Comparison of ENCODE assay signal across 10 mouse cellular contexts in the genomic region with DNA sequence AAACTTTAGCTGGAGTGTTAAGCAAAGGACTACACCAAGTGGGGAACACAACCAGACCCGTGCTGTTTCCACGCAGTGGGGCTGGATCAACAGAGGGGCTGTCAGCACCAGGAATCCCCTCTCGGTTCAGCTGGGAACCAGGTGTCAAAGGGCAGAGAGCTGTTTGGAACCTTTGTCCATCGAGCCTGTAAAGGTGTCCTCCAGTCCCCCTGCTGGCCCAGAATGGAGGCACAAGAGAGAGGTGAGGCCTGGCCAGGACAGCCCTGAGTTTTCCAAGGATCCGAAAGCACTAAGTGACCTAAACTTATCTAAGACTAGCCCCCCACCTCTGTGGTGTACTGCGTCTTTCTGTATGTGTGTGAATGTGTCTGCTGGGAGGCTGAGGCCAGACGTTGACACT. TPM values are rescaled to one million over a fixed set of nuclear protein-coding genes. Genes with fewer than 3 reads are reported as not detected.
DNase-seq lines count a peak whose midpoint lies in the region; ATAC-seq and TF ChIP-seq lines count a peak whose summit lies in the region.
"Had no signal": no experiment of that assay in that cellular context is flagged by ENCODE, and none has a peak within 500 bp of the region (broad histone marks: within the 10 kb centered on the region; RNA-seq: fewer than 3 reads in every experiment).

No protein-coding gene starts in this region.

- no peak for ATAC-seq in kidney, embryonic 16.5 days (ENCODE audit: low FRiP score, low TSS enrichment)
- ATAC-seq in inflammation-experienced regulatory T-cells, adult 6 months, result no peak

- no peak for TF ChIP-seq EP300 in CH12.LX (IDR thresholded peaks at IDR 0.05; ENCODE audit: low read length)

- H3K27me3 ChIP-seq in kidney, embryonic 16.5 days (ENCODE audit: insufficient read depth, low read length), result no peaks in the 10 kb centered on the region
- H3K27me3 ChIP-seq in CH12.LX (replicated peaks), result no peaks in the 10 kb centered on the region
- H3K27me3 ChIP-seq: liver, embryonic 13.5 days; stomach, embryonic 15.5 days had no signal

- no peak for TF ChIP-seq POLR2A in CH12.LX (IDR thresholded peaks at IDR 0.05; ENCODE audit: low read depth, low read length)

- peak; percentile 25 to 65; a peak in 3 of 4 replicates for TF ChIP-seq CTCF in CH12.LX (conservative IDR thresholded peaks at IDR 0.05 in 1 of 2, IDR thresholded peaks at IDR 0.05 in 1 of 2; ENCODE audit: low read depth in 2 of 2, low read length in 2 of 2)

- peak; percentile 65 for DNase-seq in kidney, adult 11 months
- DNase-seq in CH12.LX (ENCODE audit: extremely low read depth) (no peak), R1 (ENCODE audit: low read depth, low spot score) (peak; percentile 52)
- peak; percentile 81 to 88 for DNase-seq in kidney, postnatal 25 days
- no peak for DNase-seq in left cerebral cortex, adult 9 months (ENCODE audit: low spot score in 2 of 2)
- no peak for DNase-seq in gastrocnemius, postnatal 25 days
- DNase-seq: liver, embryonic 13.5 days had no signal

- no peaks in the 10 kb centered on the region for H3K79me2 ChIP-seq in CH12.LX (replicated peaks; ENCODE audit: control insufficient read depth, extremely low read depth, insufficient read depth, poor library complexity, severe bottlenecking)

- H3K4me2 ChIP-seq in kidney, embryonic 16.5 days (replicated peaks; ENCODE audit: low read depth, low read length), result no peak overlapping the region
- no peak overlapping the region for H3K4me2 ChIP-seq in CH12.LX (ENCODE audit: insufficient read depth, low read depth, poor library complexity, severe bottlenecking)
- H3K4me2 ChIP-seq: liver, embryonic 13.5 days; stomach, embryonic 15.5 days had no signal

- H3K4me3 ChIP-seq in kidney, embryonic 16.5 days (ENCODE audit: low read length), result no peak overlapping the region
- no peak overlapping the region for H3K4me3 ChIP-seq in CH12.LX (replicated peaks in 1 of 3; ENCODE audit: low read depth in 2 of 3, low read length in 2 of 3, poor library complexity in 1 of 3)
- H3K4me3 ChIP-seq: liver, embryonic 13.5 days; stomach, embryonic 15.5 days had no signal

- no peak overlapping the region for H3K27ac ChIP-seq in kidney, embryonic 16.5 days (ENCODE audit: low read length)
- no peak overlapping the region for H3K27ac ChIP-seq in CH12.LX (ENCODE audit: insufficient read depth, low read depth)
- H3K27ac ChIP-seq: liver, embryonic 13.5 days; stomach, embryonic 15.5 days had no signal

- H3K9ac ChIP-seq in kidney, embryonic 16.5 days (replicated peaks; ENCODE audit: low read length), result no peak overlapping the region
- H3K9ac ChIP-seq in CH12.LX (ENCODE audit: insufficient read depth, low read depth), result no peak overlapping the region
- H3K9ac ChIP-seq: liver, embryonic 13.5 days; stomach, embryonic 15.5 days had no signal

- peaks cover 18% of the 10 kb centered on the region for H3K4me1 ChIP-seq in kidney, embryonic 16.5 days (ENCODE audit: insufficient read depth, low read length)
- peaks cover 35 to 82% of the 10 kb centered on the region in 2 experiments for H3K4me1 ChIP-seq in CH12.LX (ENCODE audit: control insufficient read depth in 1 of 2, insufficient read depth in 2 of 2)

- no peaks in the 10 kb centered on the region for H3K36me3 ChIP-seq in kidney, embryonic 16.5 days (ENCODE audit: insufficient read depth, low read length)
- peaks cover 0 to 20% of the 10 kb centered on the region in 2 experiments for H3K36me3 ChIP-seq in CH12.LX (replicated peaks in 1 of 2; ENCODE audit: control insufficient read depth in 1 of 2, insufficient read depth in 1 of 2, low read length in 1 of 2)
- H3K36me3 ChIP-seq: liver, embryonic 13.5 days; stomach, embryonic 15.5 days had no signal

- H3K9me3 ChIP-seq in kidney, embryonic 16.5 days (ENCODE audit: low read length), result no peaks in the 10 kb centered on the region
- H3K9me3 ChIP-seq in CH12.LX (replicated peaks; ENCODE audit: low read length), result no peaks in the 10 kb centered on the region
- H3K9me3 ChIP-seq: liver, embryonic 13.5 days; stomach, embryonic 15.5 days had no signal

- 40% methylated on average over 7 of the region's 7 CpGs for WGBS in kidney, embryonic 16.5 days

- in situ Hi-C loops in CH12.LX (cut with MboI; ENCODE audit: low pct_ligation_motif_present, low pct_unique_long_range_greater_than_20kb, low sequenced_read_pairs), result no loop called here

- dilution Hi-C loops in CH12.LX (cut with MboI; ENCODE audit: extremely low pct_ligation_motif_present, extremely low pct_unique_long_range_greater_than_20kb, low sequenced_read_pairs), result no loop called here

- peak; percentile 49 for TF ChIP-seq RAD21 in CH12.LX (IDR thresholded peaks at IDR 0.05; ENCODE audit: low read depth, low read length)

TF ChIP-seq in CH12.LX, 34 proteins besides CTCF, POLR2A, EP300 and RAD21:
- no peak for TF ChIP-seq ZNF384 (IDR thresholded peaks at IDR 0.05; ENCODE audit: low read depth, low read length)
- peak; percentile 63 for TF ChIP-seq SMC3 (IDR thresholded peaks at IDR 0.05; ENCODE audit: low read depth, low read length)

RNA-seq across cellular contexts. Expression of gene Ptma, which starts 6.2 kb away (rescaled TPM):
- polyA plus RNA-seq in kidney, embryonic 16.5 days (2015; fragmentation: Nextera tagmentation; extraction: Ambion mirVana), result 2,279 and 2,662 TPM in 2 replicates
- total RNA-seq in CH12.LX (2012; rRNA removed), result 2,835 and 3,525 TPM in 2 replicates
- 5,060 and 5,084 TPM in 2 replicates for total RNA-seq in CH12.LX (2014; rRNA removed)
- 4,957 and 5,324 TPM in 2 replicates for polyA plus RNA-seq in CH12.LX (2012; ENCODE audit: insufficient read length, low read depth)
- 1,000 to 10,000 TPM; 2,583 to 3,807 (median 2,925) TPM for polyA plus RNA-seq in inflammation-experienced regulatory T-cells, adult 6 months (2017; shearing (Covaris generic))
- 100 to 1,000 TPM; 100 to 129 TPM for total RNA-seq in gastrocnemius, postnatal 25 days (2021)

Comparison
In these comparisons a context has a peak if more than half of its experiments do, and no peak if none do; other contexts are left out.
1. DNase-seq: peak in kidney, adult 11 months (single experiment), R1 (single experiment) and kidney, postnatal 25 days (2 of 2); none in CH12.LX (single experiment), left cerebral cortex, adult 9 months (0 of 2) and gastrocnemius, postnatal 25 days (single experiment).